Mouse (Mus musculus): ENCODE measurements around the gene Thbs4. TPM values are rescaled to one million over a fixed set of nuclear protein-coding genes. Genes with fewer than 3 reads are reported as not detected.
A peak's percentile ranks its signal among the peaks of the same experiment; 100 is the strongest.

The Thbs4 gene
- polyA plus RNA-seq, 1 experiment from 2014 or later = 1.2 TPM

DNA sequence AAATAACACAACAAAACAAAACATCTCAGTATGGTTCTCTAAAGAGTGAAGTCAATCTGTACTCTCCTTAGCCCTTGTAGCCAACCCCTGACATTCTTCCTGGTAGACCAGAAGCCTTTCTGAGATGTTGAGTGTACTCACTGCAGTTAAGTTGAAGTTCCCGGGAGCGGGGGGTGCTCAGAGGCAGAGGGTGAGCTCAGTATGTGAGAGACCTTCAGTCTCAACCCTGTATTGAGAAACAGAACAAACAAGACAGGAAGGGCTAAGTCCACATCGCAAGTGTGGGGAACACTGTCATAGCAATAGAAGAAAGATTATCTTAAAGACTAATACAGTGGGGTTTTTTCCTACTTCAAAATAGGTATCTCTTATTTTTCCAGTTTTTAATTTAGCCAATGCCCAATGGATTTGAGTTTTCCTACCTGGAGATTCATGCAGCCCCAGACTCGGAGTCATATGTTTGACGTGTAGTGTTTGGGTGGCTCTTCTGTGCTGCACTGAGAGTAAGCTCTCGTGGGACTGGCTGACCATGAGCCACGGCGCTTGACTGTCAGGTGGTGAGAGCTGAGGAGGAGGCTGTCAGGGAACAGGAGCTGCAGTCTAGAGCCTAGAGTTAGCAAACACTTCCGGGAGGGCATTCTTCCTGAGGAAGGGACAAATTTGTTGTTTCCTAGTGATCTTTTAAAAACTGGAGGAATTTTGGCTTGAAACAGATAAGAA, 88.1 kb downstream of the Thbs4 start:
- no peak overlapping the region for H3K4me3 ChIP-seq
- peaks cover 16% of the 10 kb centered on the region for H3K4me1 ChIP-seq
- DNase-seq (ENCODE audit: low spot score) = no peak
- no peaks in the 10 kb centered on the region for H3K9me3 ChIP-seq (replicated peaks)
- H3K36me3 ChIP-seq = 0 out of 2 replicates have a peak, but pooled peaks cover 5% of the 10 kb centered on the region
- 92% methylated on average over 9 of the region's 9 CpGs for WGBS
- no peaks in the 10 kb centered on the region for H3K27me3 ChIP-seq (ENCODE audit: low read depth, poor library complexity, severe bottlenecking)
- H3K27ac ChIP-seq = no peak overlapping the region

DNA sequence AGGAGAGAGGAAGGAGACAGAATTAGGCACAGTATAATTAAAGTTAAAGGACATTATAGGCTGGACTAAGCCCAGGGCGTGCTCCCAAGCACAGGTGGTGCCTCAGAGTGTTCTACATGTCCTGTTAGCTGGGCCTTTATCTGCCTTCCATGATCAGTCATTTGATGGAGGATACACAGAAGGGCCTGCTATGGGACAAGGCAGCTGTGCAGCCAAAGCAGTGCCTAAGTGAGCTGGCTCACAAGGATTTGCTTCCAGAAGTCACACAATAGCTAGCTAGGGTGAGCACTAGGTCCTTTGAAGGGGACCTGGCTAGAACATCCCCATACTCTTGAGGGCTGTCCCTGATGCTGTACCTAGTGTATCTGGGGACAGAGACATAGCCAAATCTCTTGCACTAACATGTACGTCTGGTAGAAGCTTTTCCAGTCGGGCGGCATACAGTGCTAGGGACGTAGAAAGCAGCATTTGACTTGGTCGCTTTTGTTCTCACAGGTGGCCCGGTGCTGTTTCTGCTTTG, 89.5 kb downstream of the Thbs4 start:
- Histone ChIP-seq H3K27ac (no peak overlapping the region), H3K4me1 (peaks cover 16% of the 10 kb centered on the region), H3K36me3 (0 out of 2 replicates have a peak, but pooled peaks cover 5% of the 10 kb centered on the region), H3K4me3 (no peak overlapping the region), H3K9me3 (replicated peaks) (no peaks in the 10 kb centered on the region), H3K27me3 (ENCODE audit: low read depth, poor library complexity, severe bottlenecking) (no peaks in the 10 kb centered on the region)
- no peak for DNase-seq (ENCODE audit: low spot score)
- WGBS = 91% methylated on average over 7 of the region's 7 CpGs

DNA sequence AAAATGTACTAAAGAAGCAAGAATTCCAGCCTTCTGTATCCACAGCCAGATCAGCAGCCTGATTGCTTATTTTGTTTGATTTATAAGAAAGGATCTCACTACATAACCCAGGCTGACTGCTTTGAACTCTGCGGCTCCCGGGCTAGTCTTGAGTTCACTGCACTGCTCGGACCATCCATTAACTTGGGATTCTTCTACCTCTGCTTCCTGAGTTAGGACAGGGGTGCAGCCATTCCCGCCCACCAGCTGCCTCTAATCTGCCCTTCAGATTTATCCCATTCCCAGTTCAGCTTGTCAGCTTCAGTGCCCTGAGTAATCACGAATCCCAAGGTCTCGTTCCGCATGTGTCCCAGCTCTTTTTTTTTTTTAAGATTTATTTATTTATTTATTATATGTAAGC, 90.4 kb downstream of the Thbs4 start:
- H3K4me3 ChIP-seq = no peak overlapping the region
- H3K27ac ChIP-seq = no peak overlapping the region
- H3K9me3 ChIP-seq (replicated peaks) = no peaks in the 10 kb centered on the region
- 73% methylated on average over 7 of the region's 7 CpGs for WGBS
- 0 out of 2 replicates have a peak, but pooled peaks cover 5% of the 10 kb centered on the region for H3K36me3 ChIP-seq
- peaks cover 16% of the 10 kb centered on the region for H3K4me1 ChIP-seq
- DNase-seq (ENCODE audit: low spot score) = no peak
- H3K27me3 ChIP-seq (ENCODE audit: low read depth, poor library complexity, severe bottlenecking) = no peaks in the 10 kb centered on the region

DNA sequence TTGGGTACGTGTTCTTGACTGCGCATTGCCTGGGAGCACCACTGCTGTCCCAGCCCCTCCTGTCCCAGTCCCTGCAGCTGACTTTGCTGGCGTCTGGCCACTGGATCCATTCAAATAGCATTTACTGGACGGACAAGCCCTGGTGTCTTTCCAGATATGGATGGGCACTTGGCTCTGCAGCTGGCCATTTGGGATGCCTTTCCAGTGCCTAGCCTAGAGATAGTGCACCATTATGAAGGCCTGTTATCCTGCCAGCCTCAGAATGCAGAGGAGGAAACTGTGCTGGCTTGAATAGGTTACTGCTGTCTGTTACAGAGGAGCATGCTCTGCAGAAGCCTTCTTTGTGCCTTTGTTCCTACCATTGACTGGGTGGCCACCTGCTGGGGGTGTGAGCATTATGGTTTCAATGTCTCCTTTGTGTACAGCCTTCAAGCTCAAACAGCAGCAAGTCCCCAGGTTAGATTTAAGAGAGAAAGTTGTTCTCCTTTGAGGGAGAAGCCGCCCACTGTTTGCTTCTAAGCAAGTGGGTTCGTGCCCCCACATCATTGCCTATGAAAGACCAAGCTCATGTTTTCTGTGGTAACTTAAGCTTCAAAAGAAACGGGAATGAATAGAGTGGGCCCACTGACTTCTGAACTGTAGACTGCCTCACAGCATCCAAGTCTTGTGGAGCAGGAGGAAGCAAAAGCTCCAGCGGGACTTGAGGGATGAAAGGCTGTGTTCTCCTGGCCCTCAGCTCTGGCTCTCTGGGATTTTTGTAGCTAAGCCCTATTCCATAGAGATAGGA, 91.2 kb downstream of the Thbs4 start:
- Histone ChIP-seq H3K27me3 (ENCODE audit: low read depth, poor library complexity, severe bottlenecking) (no peaks in the 10 kb centered on the region), H3K9me3 (replicated peaks) (no peaks in the 10 kb centered on the region), H3K27ac (peak overlapping the region; percentile 30; the same call in 1 of the 2 replicates), H3K4me1 (peaks cover 16% of the 10 kb centered on the region), H3K4me3 (no peak overlapping the region), H3K36me3 (0 out of 2 replicates have a peak, but pooled peaks cover 5% of the 10 kb centered on the region)
- DNase-seq (ENCODE audit: low spot score) = no peak
- 75% methylated on average over 8 of the region's 8 CpGs for WGBS

DNA sequence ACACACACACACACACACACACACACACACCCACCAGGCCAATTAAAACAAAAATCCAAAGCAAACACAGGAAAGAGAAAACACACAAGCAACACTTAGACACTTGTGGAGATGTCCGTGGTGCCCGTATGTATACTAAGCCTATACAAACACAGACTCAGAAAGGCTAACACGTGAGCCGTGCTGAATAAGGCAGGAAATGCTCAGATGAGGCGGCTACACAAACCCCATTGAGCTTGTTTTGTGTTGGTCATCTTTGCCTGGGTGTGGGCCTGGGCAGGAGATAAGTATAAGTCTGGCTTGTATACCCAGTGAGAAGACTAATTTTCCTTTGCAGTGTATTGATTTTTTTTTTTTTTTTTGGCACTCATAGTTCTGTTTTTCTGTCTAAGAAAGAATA, 92.6 kb downstream of the Thbs4 start:
- H3K4me3 ChIP-seq = no peak overlapping the region
- no peaks in the 10 kb centered on the region for H3K9me3 ChIP-seq (replicated peaks)
- H3K27me3 ChIP-seq (ENCODE audit: low read depth, poor library complexity, severe bottlenecking) = no peaks in the 10 kb centered on the region
- WGBS = 94% methylated on average over 5 of the region's 5 CpGs
- 0 out of 2 replicates have a peak, but pooled peaks cover 5% of the 10 kb centered on the region for H3K36me3 ChIP-seq
- DNase-seq (ENCODE audit: low spot score) = no peak
- no peak overlapping the region for H3K27ac ChIP-seq
- H3K4me1 ChIP-seq = peaks cover 16% of the 10 kb centered on the region

Other genes with a start within 250 kb of the Thbs4 start
- not detected in 2 replicates for gene Spz1, start 218.6 kb downstream of the Thbs4 start, polyA plus RNA-seq (2016; fragmentation: Nextera tagmentation; extraction: Ambion mirVana)
- 9.1 and 10.1 TPM in 2 replicates for gene Serinc5, start 183.7 kb downstream of the Thbs4 start, polyA plus RNA-seq (2016; fragmentation: Nextera tagmentation; extraction: Ambion mirVana)
- gene Mtx3, start 49.9 kb upstream of the Thbs4 start, polyA plus RNA-seq (2016; fragmentation: Nextera tagmentation; extraction: Ambion mirVana) = 3.4 and 3.7 TPM in 2 replicates

Data from limb, embryonic 10.5 days (tissue).